In genomic region chr17:83219351-83220287, GRCm38 (mm10) we compare ENCODE assay signal across 8 mouse cellular contexts. TPM values are rescaled to one million over a fixed set of nuclear protein-coding genes. Genes with fewer than 3 reads are reported as not detected.
A peak's percentile ranks its signal among the peaks of the same experiment; 100 is the strongest.
DNase-seq lines count a peak whose midpoint lies in the region; ATAC-seq lines count a peak whose summit lies in the region.

No protein-coding gene starts in this region.

- 0 out of 2 replicates have a peak overlapping the region, but pooled peaks have one; percentile 19 for H3K27ac ChIP-seq in forebrain, embryonic 12.5 days
- no peak overlapping the region for H3K27ac ChIP-seq in forebrain, embryonic 11.5 days (ENCODE audit: low read depth, low read length)
- no peak overlapping the region for H3K27ac ChIP-seq in forebrain, embryonic 14.5 days (ENCODE audit: low read depth, low read length)
- H3K27ac ChIP-seq in intestine, embryonic 15.5 days, result peak overlapping the region; percentile 89

- H3K36me3 ChIP-seq in forebrain, embryonic 12.5 days (replicated peaks), result peaks cover 26% of the 10 kb centered on the region
- no peaks in the 10 kb centered on the region; the same call in 1 of the 2 replicates for H3K36me3 ChIP-seq in forebrain, embryonic 11.5 days (ENCODE audit: control insufficient read depth, insufficient read depth, low read length)
- H3K36me3 ChIP-seq in forebrain, embryonic 14.5 days (ENCODE audit: control insufficient read depth, insufficient read depth, low read length), result peaks cover 32% of the 10 kb centered on the region
- H3K36me3 ChIP-seq in intestine, embryonic 15.5 days, result peaks cover 25% of the 10 kb centered on the region

- peak overlapping the region; percentile 96; the same call in 1 of the 2 replicates for H3K4me2 ChIP-seq in forebrain, embryonic 12.5 days
- no peak overlapping the region for H3K4me2 ChIP-seq in forebrain, embryonic 11.5 days (ENCODE audit: low read depth, low read length, severe bottlenecking)
- H3K4me2 ChIP-seq in forebrain, embryonic 14.5 days (ENCODE audit: low read length), result peak overlapping the region; percentile 94; the same call in 1 of the 2 replicates
- peak overlapping the region; percentile 90 for H3K4me2 ChIP-seq in intestine, embryonic 15.5 days (replicated peaks)

- H3K9ac ChIP-seq in forebrain, embryonic 12.5 days, result 0 out of 2 replicates have a peak overlapping the region, but pooled peaks have one; percentile 42
- H3K9ac ChIP-seq in forebrain, embryonic 11.5 days (ENCODE audit: low read length), result no peak overlapping the region
- peak overlapping the region; percentile 91; the same call in 1 of the 2 replicates for H3K9ac ChIP-seq in forebrain, embryonic 14.5 days (ENCODE audit: low read length)
- H3K9ac ChIP-seq in intestine, embryonic 15.5 days, result peak overlapping the region; percentile 100

- no peak for DNase-seq in forebrain, embryonic 11.5 days (ENCODE audit: low spot score)
- DNase-seq in forebrain, embryonic 14.5 days (ENCODE audit: low spot score), result no peak
- DNase-seq in lung, postnatal 10 days, result peak; percentile 56
- no peak for DNase-seq in left cerebral cortex, adult 18-20 months (ENCODE audit: low spot score in 2 of 2)
- DNase-seq in spleen, postnatal 36 days (ENCODE audit: low spot score in 2 of 2), result no peak
- no peak for DNase-seq in gastrocnemius, adult 18-20 months (ENCODE audit: low spot score)

- ATAC-seq in forebrain, embryonic 12.5 days (ENCODE audit: low FRiP score), result no peak
- ATAC-seq in forebrain, embryonic 11.5 days (replicated peaks; ENCODE audit: low FRiP score), result no peak
- no peak for ATAC-seq in forebrain, embryonic 14.5 days
- no peak for ATAC-seq in intestine, embryonic 15.5 days

- H3K9me3 ChIP-seq in forebrain, embryonic 12.5 days, result no peaks in the 10 kb centered on the region
- H3K9me3 ChIP-seq in forebrain, embryonic 11.5 days (ENCODE audit: control insufficient read depth, low read length), result no peaks in the 10 kb centered on the region
- no peaks in the 10 kb centered on the region for H3K9me3 ChIP-seq in forebrain, embryonic 14.5 days (replicated peaks; ENCODE audit: control insufficient read depth, low read length)
- H3K9me3 ChIP-seq in intestine, embryonic 15.5 days, result no peaks in the 10 kb centered on the region

- H3K4me3 ChIP-seq in forebrain, embryonic 12.5 days (replicated peaks), result no peak overlapping the region
- no peak overlapping the region for H3K4me3 ChIP-seq in forebrain, embryonic 11.5 days (ENCODE audit: low read depth, low read length)
- H3K4me3 ChIP-seq in forebrain, embryonic 14.5 days (ENCODE audit: low read depth, low read length), result no peak overlapping the region
- peak overlapping the region; percentile 96 for H3K4me3 ChIP-seq in intestine, embryonic 15.5 days (replicated peaks)

- H3K27me3 ChIP-seq in forebrain, embryonic 12.5 days, result peaks cover 39% of the 10 kb centered on the region
- no peaks in the 10 kb centered on the region for H3K27me3 ChIP-seq in forebrain, embryonic 11.5 days (ENCODE audit: control insufficient read depth, insufficient read depth, low read length)
- no peaks in the 10 kb centered on the region for H3K27me3 ChIP-seq in forebrain, embryonic 14.5 days (replicated peaks; ENCODE audit: control insufficient read depth, insufficient read depth, low read length)
- H3K27me3 ChIP-seq in intestine, embryonic 15.5 days (replicated peaks), result no peaks in the 10 kb centered on the region

- 68% methylated on average over 14 of the region's 14 CpGs for WGBS in forebrain, embryonic 12.5 days
- WGBS in forebrain, embryonic 11.5 days, result 63% methylated on average over 14 of the region's 14 CpGs
- 68% methylated on average over 14 of the region's 14 CpGs for WGBS in forebrain, embryonic 14.5 days
- WGBS in intestine, embryonic 15.5 days, result 32% methylated on average over 14 of the region's 14 CpGs

- H3K4me1 ChIP-seq in forebrain, embryonic 12.5 days, result peaks cover 63% of the 10 kb centered on the region
- peaks cover 14% of the 10 kb centered on the region for H3K4me1 ChIP-seq in forebrain, embryonic 11.5 days (replicated peaks; ENCODE audit: control insufficient read depth, insufficient read depth, low read length)
- peaks cover 28% of the 10 kb centered on the region for H3K4me1 ChIP-seq in forebrain, embryonic 14.5 days (ENCODE audit: control insufficient read depth, insufficient read depth, low read length)
- peaks cover 60% of the 10 kb centered on the region for H3K4me1 ChIP-seq in intestine, embryonic 15.5 days (replicated peaks)

RNA-seq across cellular contexts. Expression of gene Pkdcc, which starts 4.5 kb away (rescaled TPM):
- polyA plus RNA-seq in forebrain, embryonic 12.5 days (2016; fragmentation: Nextera tagmentation; extraction: Ambion mirVana), result 7.1 and 10.8 TPM in 2 replicates
- 9.4 and 10.0 TPM in 2 replicates for polyA plus RNA-seq in forebrain, embryonic 11.5 days (2014; fragmentation: Nextera tagmentation; extraction: Ambion mirVana)
- 6.9 and 9.0 TPM in 2 replicates for polyA plus RNA-seq in forebrain, embryonic 14.5 days (2014; fragmentation: Nextera tagmentation; extraction: Ambion mirVana)
- 26.9 and 28.4 TPM in 2 replicates for polyA plus RNA-seq in intestine, embryonic 15.5 days (2015; fragmentation: Nextera tagmentation; extraction: Ambion mirVana)
- 10 to 100 TPM; 12.4 to 15.5 TPM for total RNA-seq in left cerebral cortex, adult 18-20 months (2021)
- total RNA-seq in gastrocnemius, adult 18-20 months (2021), result 100 to 1,000 TPM in 1 of 2 experiments, 10 to 100 TPM in 1; 78.1 to 111 TPM

Comparison
In these comparisons a context has a peak if more than half of its experiments do, and no peak if none do; other contexts are left out.
1. H3K27ac ChIP-seq: peak in forebrain, embryonic 12.5 days (single experiment) and intestine, embryonic 15.5 days (single experiment); none in forebrain, embryonic 11.5 days (single experiment) and forebrain, embryonic 14.5 days (single experiment).